Mouse (Mus musculus) ES-CJ7 (cell line): ENCODE measurements at regions not wholly inside any gene's neighbourhood (a gene's known extent, or its start where the extent isn't known, plus 50 kb on each side); places are given as distances from the start of the nearest gene placed in this dataset.
A peak's percentile ranks its signal among the peaks of the same experiment; 100 is the strongest.
"Not testable (repeated sequence)": the region's sequence is repeated elsewhere in the genome, so short reads cannot be mapped to it uniquely, and the experiment has no call there.

Experiments
- DNase-seq: peaks from one replicate; pipeline ENCODE4 v3.0.0; 2011; ENCODE audit warnings: low read depth, low spot score

GRCm38 (mm10) chrX:17818325-17818724, 246.2 kb upstream of the Fundc1 start:
- DNase-seq: peak; percentile 80

DNA sequence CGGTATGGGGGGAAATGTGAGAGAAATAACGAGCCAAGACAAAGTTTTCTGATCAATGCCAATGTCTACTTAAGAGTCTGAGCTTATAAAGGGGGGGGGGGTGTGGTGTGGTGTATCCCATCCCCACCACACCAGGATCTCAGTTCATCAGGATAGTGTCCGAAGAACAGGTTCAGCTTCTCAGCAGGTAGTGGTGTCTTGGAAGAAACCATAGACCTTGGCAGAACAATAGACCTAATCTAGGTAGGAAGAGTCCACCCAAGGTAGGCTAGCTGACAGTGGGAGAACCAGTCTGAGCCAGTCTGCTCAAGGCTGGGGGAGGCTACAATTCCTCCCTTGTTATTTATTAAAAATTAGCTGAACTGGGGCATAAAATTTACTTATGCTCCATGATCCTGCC, 245.5 kb upstream of the Fundc1 start:
- DNase-seq: peak; percentile 53

GRCm38 (mm10) chrX:17788048-17788447, 215.9 kb upstream of the Fundc1 start:
- DNase-seq: not testable (repeated sequence)

GRCm38 (mm10) chrX:17775886-17776285, 203.8 kb upstream of the Fundc1 start:
- no peak for DNase-seq

DNA sequence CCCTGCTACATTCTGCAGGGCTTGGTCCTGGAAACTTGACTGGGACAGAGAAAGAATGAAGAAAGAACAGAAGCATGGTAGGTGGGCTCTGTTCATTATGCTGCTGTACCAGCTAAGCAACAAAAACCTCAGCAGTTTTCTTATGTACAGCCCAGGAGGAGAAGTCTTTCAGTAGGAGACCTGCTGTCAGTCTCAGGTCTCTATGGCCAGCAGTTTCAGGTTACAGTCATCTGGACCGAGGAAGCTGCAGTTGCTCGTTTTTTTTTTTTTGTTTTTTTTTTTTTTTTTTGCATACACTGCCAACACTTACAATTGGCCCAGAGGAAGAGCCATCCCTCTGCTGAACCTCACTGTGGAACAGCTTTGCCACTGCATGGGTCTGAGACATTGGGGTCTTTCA, 180.7 kb upstream of the Fundc1 start:
- no peak for DNase-seq

DNA sequence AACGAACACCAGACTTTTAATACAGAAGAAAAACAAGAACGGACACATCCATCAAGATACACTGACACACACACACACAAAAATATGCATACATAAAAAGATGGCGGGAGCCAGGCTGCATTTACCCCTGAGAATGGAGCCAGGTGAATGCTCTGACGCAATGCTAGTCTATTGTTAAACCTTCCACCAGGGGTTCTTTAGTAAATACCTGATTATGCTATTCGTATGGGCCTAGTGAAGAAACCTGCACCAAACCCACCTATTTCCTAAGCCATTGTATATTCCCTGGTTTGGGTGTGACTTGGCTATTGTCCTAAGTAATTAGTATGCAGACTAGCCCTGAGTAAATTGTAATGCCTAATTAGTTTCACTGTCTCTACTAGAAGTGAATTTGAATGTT, 179.3 kb upstream of the Fundc1 start:
- peak; percentile 57 for DNase-seq

- DNase-seq: no peak
These were observed 158.1 kb upstream of the Fundc1 start for GRCm38 (mm10) chrX:17730233-17730632.

DNA sequence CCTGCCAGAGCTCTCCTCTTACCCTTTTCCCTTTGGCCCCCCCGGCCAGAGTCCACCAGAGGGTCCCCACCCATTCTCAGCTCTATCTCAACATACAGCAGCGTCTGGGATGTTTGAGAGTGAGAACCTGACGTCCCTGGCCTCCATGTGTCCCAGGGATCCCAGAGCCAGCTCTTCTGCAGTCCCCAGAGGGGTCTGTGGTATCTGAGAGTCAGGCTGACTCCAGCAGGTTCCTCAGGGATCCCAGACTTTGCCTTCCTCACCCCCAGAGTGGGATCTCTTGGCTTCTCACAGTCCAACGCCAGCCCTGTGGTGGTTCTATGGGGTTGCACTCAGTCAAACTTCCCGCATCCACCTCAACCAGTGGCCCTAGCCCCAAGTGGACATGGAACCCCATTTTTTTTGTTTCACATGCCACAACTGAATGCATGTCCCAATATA, 153.7 kb upstream of the Fundc1 start:
- DNase-seq: no peak

- DNase-seq: peak; percentile 91
These were observed 153.1 kb upstream of the Fundc1 start for GRCm38 (mm10) chrX:17724990-17725779.

DNA sequence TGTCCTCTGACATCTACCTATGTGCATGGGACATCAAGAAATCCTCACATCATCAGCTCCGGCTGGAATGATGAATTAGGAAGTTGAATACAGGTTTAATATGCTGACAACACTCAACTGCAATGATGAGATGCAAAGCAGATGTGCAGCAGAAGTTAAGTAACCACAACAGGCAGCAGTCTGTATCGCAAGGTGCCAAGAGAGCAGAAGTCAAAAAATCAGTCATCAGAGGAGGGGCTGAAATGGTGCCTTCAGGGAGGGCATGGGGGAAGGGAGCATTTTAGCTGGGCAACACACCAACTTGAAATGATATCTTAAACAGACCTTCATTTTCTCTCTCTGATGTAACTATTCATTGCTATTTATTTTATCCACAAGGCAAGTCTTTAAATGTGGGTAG, 152.3 kb upstream of the Fundc1 start:
- no peak for DNase-seq

DNA sequence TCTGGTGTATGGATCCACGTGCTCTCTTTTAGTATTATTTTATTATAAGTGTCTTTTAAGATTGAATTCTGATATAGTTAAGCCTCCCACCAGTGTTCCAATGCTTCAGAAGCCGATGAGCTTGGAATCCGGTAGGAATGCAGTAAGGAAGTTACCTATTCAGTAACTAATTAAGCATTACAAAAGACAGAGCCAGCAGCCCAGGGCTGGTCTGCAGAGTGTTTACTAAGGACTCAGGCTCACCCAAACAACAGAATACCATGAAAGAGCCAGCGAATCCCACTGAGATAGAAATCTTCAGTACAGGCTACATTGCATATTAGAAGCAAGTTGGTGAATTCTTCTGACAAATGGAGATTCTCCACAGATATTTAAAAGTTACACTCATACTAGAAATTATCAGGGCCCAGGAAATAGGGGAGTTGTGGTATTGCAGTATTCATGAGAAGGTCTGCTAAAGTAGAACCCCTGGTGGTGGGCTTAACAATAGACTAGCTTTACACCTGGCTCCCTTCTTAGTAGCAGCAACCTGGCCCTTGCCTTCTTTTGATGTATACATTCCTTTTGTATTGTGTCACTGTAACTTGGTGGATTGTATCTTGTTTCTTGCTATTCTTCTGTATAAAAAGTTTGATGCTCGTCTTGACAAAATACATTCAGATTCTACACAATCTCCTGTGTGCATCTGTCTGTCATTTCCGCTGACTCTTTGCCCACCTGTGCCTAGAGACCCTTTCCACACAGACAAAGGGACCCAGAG, 149.9 kb upstream of the Fundc1 start:
- DNase-seq: peak; percentile 78

DNA sequence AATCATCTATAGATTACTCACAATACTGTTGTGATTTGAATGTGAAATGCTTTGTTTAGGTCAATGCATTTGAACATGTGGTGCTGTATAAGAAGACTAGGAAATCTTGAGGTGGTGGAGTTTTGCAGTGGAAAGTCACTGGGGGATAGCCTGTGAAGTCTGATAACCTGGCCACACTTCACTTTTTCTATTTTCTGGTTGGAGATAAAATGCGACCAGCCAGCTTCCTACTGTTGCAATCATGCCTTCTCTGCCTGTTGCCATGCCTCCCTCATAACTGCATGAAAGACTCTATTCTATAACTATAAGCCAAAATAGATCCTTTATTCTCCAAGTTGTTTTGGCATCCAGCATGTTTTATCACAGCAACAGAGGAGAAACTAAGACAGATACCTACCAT, 142.4 kb upstream of the Fundc1 start:
- DNase-seq: no peak

- no peak for DNase-seq
These were observed 140.8 kb upstream of the Fundc1 start for GRCm38 (mm10) chrX:17712919-17713318.

- no peak for DNase-seq
These were observed 140.3 kb upstream of the Fundc1 start for GRCm38 (mm10) chrX:17712475-17712874.
